Mouse (Mus musculus) MEL-GATA-1-ER (cell line): ENCODE data around the gene Gpc3.
"Not testable (repeated sequence)": the region's sequence is repeated elsewhere in the genome, so short reads cannot be mapped to it uniquely, and the experiment has no call there.

Experiments
- DNase-seq: peaks from one replicate; pipeline ENCODE4 v3.0.0-alpha.2; 2012; ENCODE audit warnings: low read depth; ENCODE audit errors: extremely low read depth

The Gpc3 gene

DNA sequence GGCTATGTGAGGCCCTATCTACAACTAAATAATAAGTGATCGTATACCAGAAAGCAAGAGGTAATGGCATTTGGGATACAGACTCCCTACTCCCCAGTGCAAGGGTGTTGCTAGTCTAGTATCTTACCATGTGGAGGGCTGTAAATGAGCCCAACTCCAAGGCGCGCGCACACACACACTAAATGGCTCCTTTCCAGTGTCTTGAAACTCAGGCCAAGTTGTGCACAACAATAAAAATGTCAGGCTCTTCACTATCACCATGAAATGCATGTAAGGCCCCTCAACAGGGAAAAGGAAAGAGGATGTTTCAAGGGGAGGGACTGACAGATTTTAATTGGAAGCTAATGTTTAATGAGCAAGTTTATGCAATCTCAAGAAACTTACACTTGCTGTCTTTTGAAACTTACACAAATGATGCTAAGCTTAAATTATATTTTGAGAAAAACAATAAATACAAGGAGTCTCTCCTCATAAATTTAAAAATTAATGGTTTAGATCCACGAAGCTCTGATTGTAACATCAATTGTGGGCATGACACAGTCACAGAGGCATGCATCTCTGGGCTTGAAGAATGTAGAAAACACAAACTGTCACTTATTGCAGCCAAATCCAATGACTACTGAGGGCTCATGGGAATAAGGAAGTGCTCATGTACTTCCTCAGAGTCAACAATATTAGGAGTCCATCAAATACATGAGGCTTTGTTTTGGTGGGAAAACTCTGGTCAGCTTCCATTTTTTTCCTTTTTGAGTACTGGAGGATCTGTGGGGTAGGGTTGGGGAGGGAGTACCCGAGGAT is 332.4 kb downstream of the Gpc3 start:
- DNase-seq: no peak

GRCm38 (mm10) chrX:52278687-52279359 is 334.9 kb downstream of the Gpc3 start:
- no peak for DNase-seq

DNA sequence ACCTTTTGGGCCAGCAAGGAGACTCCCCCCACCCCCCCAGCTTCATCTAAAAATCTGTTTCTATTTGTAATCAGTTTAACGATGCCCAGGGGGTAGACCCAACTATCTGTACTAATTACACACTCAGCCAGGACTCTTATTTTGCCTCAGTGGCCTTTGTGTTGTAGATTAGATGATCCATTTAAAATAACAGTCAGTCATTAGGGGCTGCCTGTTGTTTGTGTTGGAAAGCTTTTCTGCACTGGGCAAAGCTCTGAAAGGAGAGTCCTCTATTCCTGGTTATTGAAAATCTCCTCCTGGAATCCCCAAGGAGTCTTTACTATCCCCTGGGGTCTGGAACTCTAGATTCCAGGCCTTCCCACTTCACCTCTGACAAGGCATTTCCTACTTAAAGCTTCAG is 336.2 kb downstream of the Gpc3 start:
- no peak for DNase-seq

DNA sequence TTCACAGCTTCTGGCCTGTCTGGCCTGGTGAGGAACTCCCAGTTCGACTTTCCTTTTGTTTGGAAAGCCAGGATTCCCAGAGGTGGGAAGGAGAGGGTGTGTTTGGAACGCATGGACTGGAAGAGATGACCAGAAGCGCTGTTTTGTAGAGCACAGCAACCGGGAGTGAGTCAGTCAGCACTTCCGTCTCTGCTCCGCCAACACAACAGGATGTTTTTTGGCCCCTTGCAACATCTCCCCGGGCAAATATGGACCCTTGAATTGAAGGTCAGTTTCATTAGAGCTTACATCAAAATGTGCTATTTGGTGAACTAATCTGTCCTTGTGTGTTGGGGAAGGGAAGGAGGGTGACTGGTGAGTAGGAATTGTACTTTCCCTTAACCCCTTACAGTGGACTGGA is 340.7 kb downstream of the Gpc3 start:
- no peak for DNase-seq

GRCm38 (mm10) chrX:52261991-52262390 is 351.8 kb downstream of the Gpc3 start:
- DNase-seq: no peak

- no peak for DNase-seq
Observed at GRCm38 (mm10) chrX:52261546-52261945, 352.2 kb downstream of the Gpc3 start.

DNA sequence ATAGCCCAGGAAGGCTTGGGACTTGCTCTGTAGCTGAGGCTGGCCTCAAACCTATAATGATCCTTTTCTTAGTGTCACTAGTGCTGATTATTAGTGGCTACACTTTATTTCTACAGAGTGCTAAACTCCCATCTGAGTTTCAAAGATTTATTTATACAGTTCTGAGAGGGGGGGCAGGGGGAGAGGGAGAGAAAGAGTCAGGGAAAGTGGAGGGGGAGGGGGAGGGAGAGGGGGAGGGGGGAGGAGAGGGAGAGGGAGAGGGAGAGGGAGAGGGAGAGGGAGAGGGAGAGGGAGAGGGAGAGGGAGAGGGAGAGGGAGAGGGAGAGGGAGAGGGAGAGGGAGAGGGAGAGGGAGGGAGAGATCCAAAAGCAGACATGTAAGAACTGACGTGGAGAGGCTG is 354.0 kb downstream of the Gpc3 start:
- DNase-seq: not testable (repeated sequence)

GRCm38 (mm10) chrX:52254526-52254925 is 359.2 kb downstream of the Gpc3 start:
- DNase-seq: no peak

GRCm38 (mm10) chrX:52245694-52246297 is 368.0 kb downstream of the Gpc3 start:
- no peak for DNase-seq

DNA sequence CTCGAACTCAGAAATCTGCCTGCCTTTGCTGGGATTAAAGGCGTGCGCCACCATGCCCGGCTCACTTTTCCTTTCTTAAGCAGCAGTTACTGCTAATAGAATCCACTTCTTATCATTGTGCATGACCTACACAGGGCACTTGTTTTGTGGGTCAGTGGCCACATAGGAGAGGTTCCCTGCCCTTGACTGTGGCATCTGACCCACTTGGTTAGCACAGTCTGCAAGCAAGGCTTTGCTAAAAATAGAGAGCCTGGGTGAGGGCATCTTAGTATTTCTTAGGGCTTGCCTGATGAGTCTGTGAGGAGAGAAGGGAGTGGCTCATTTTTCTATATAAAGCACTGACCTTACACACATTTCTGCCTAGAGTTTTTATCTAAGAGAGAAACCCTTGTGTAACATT is 376.3 kb downstream of the Gpc3 start:
- no peak for DNase-seq

DNA sequence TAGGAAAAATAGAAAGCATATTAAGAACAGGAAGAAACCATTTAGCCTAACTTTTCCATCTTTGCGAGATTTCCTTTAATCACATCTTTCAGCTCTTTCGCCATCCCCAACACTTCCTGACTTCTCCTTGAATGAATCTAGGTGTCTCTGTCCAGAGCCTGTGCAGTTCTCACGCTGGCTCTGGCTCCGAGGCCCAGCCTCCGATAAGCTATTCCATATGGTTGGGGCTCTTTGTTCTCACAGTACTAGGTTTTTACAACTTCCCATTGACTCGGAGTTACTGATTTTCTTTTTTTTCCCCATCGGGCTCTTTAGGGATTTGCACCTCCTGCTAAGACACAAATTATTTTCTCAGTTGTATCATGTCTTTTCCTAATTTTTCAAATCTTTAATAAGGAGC is 381.8 kb downstream of the Gpc3 start:
- DNase-seq: no peak

- DNase-seq: no peak
Observed at GRCm38 (mm10) chrX:52230711-52231110, 383.0 kb downstream of the Gpc3 start.
